Mouse (Mus musculus): Measurements from ENCODE around the gene Klhdc3.

The Klhdc3 gene

GRCm38 (mm10) chr17:46656054-46656453 lies 24.7 kb downstream of the Klhdc3 start:
- DNase-seq (ENCODE audit: low spot score in 2 of 2): no peak

GRCm38 (mm10) chr17:46651755-46652547 lies 28.8 kb downstream of the Klhdc3 start:
- DNase-seq (ENCODE audit: low spot score in 2 of 2): no peak

- no peak for DNase-seq (ENCODE audit: low spot score in 2 of 2)
Observed at GRCm38 (mm10) chr17:46651292-46651691, 29.4 kb downstream of the Klhdc3 start.

GRCm38 (mm10) chr17:46650232-46651031 lies 30.3 kb downstream of the Klhdc3 start, which contains the start of gene Cul7:
Cul7 (plus strand) TSS chr17:46650337.
- peak; percentile 60 to 86 for DNase-seq (ENCODE audit: low spot score in 2 of 2)

GRCm38 (mm10) chr17:46649811-46650210 lies 30.9 kb downstream of the Klhdc3 start:
- DNase-seq (ENCODE audit: low spot score in 2 of 2): no peak

- no peak for DNase-seq (ENCODE audit: low spot score in 2 of 2)
Observed at GRCm38 (mm10) chr17:46648436-46648835, 32.3 kb downstream of the Klhdc3 start.

- no peak for DNase-seq (ENCODE audit: low spot score in 2 of 2)
Observed at GRCm38 (mm10) chr17:46647279-46647678, 33.4 kb downstream of the Klhdc3 start.

- DNase-seq (ENCODE audit: low spot score in 2 of 2): no peak
Observed at GRCm38 (mm10) chr17:46646322-46646662, 34.4 kb downstream of the Klhdc3 start.

GRCm38 (mm10) chr17:46645561-46646321 lies 35.0 kb downstream of the Klhdc3 start, which contains the start of the genes Klc4 and Mrpl2:
Klc4 (minus strand) TSS chr17:46646022.
Mrpl2 (plus strand) TSS chr17:46646229.
- peak; percentile 99 for DNase-seq (ENCODE audit: low spot score in 2 of 2)

GRCm38 (mm10) chr17:46644916-46645475 lies 35.7 kb downstream of the Klhdc3 start:
- peak in 1 of 2 experiments; percentile 50 for DNase-seq (ENCODE audit: low spot score in 2 of 2)

- no peak for DNase-seq (ENCODE audit: low spot score in 2 of 2)
Observed at GRCm38 (mm10) chr17:46644152-46644805, 36.4 kb downstream of the Klhdc3 start.

- DNase-seq (ENCODE audit: low spot score in 2 of 2): no peak
Observed at GRCm38 (mm10) chr17:46642060-46642459, 38.7 kb downstream of the Klhdc3 start.

- no peak for DNase-seq (ENCODE audit: low spot score in 2 of 2)
Observed at GRCm38 (mm10) chr17:46639929-46640328, 40.8 kb downstream of the Klhdc3 start.

GRCm38 (mm10) chr17:46636831-46637523 lies 43.7 kb downstream of the Klhdc3 start:
- peak; percentile 21 to 53 for DNase-seq (ENCODE audit: low spot score in 2 of 2)

- no peak for DNase-seq (ENCODE audit: low spot score in 2 of 2)
Observed at GRCm38 (mm10) chr17:46629685-46630441, 50.9 kb downstream of the Klhdc3 start.

- DNase-seq (ENCODE audit: low spot score in 2 of 2): peak in 1 of 2 experiments; percentile 46
Observed at GRCm38 (mm10) chr17:46628791-46629684, 51.7 kb downstream of the Klhdc3 start, which contains the start of gene Ptk7. Ptk7 (minus strand) TSS chr17:46629504.

GRCm38 (mm10) chr17:46628471-46628790 lies 52.3 kb downstream of the Klhdc3 start:
- DNase-seq (ENCODE audit: low spot score in 2 of 2): no peak

- DNase-seq (ENCODE audit: low spot score in 2 of 2): no peak
Observed at GRCm38 (mm10) chr17:46627409-46627808, 53.3 kb downstream of the Klhdc3 start.

- no peak for DNase-seq (ENCODE audit: low spot score in 2 of 2)
Observed at GRCm38 (mm10) chr17:46624598-46624997, 56.1 kb downstream of the Klhdc3 start.

Data from spleen, postnatal 10 days (tissue).